Mouse (Mus musculus) embryonic facial prominence, embryonic 14.5 days (tissue): ENCODE results near the gene Shmt1. TPM values are rescaled to one million over a fixed set of nuclear protein-coding genes. Genes with fewer than 3 reads are reported as not detected.
A peak's percentile ranks its signal among the peaks of the same experiment; 100 is the strongest.

Experiments
- ATAC-seq: fragments of 200-750 bp; cut with Nextera tagmentation; 2 replicates; pipeline ENCODE4 v1.8.0; 2017; ENCODE audit warnings: low read depth, moderate number of reproducible peaks, moderate TSS enrichment
- DNase-seq: peaks from one replicate; pipeline ENCODE4 v3.0.0-alpha.2; 2015; ENCODE audit warnings: low spot score
- H3K27ac ChIP-seq: fragments of 300-500 bp; sonication (generic); replicated peaks from 2 replicates; pipeline ENCODE4 v1.5.1; 2014; ENCODE audit warnings: low read depth, mild to moderate bottlenecking, low read length, moderate library complexity
- H3K27me3 ChIP-seq: fragments of 300-500 bp; sonication (generic); replicated peaks from 2 replicates; pipeline ENCODE4 v1.6.1; 2014; ENCODE audit warnings: low read length; ENCODE audit not compliant: control insufficient read depth, insufficient read depth
- H3K36me3 ChIP-seq: fragments of 300-500 bp; sonication (generic); 2 replicates; pipeline ENCODE4 v1.6.1; 2014; ENCODE audit warnings: low read length, mixed read lengths; ENCODE audit not compliant: control insufficient read depth, insufficient read depth
- H3K4me1 ChIP-seq: fragments of 300-500 bp; sonication (generic); 2 replicates; pipeline ENCODE4 v1.6.1; 2014; ENCODE audit warnings: antibody characterized with exemption, low read length; ENCODE audit not compliant: control insufficient read depth, insufficient read depth
- H3K4me2 ChIP-seq: fragments of 300-500 bp; sonication (generic); 2 replicates; pipeline ENCODE4 v1.6.1; 2014; ENCODE audit warnings: low read depth, mild to moderate bottlenecking, low read length, moderate library complexity, mixed read lengths
- H3K4me3 ChIP-seq: fragments of 300-500 bp; sonication (generic); 2 replicates; pipeline ENCODE4 v1.5.1; 2014; ENCODE audit warnings: low read depth, mild to moderate bottlenecking, low read length
- H3K9ac ChIP-seq: fragments of 300-500 bp; sonication (generic); 2 replicates; pipeline ENCODE4 v1.6.1; 2014; ENCODE audit warnings: low read depth, mild to moderate bottlenecking, low read length, moderate library complexity, mixed read lengths
- H3K9me3 ChIP-seq: fragments of 300-500 bp; sonication (generic); 2 replicates; pipeline ENCODE4 v1.6.1; 2016; ENCODE audit warnings: low read length; ENCODE audit not compliant: control insufficient read depth
- WGBS: fragments of 180-500 bp; shearing (Covaris S2); extraction: QIAGEN DNeasy Blood & Tissue Kit; methylation state at CpG from one replicate; pipeline ENCODE4 v1.1.7; 2014; 5-methylcytosine and 5-hydroxymethylcytosine counted together
- polyA plus RNA-seq: library from polyadenylated mRNA; unstranded; fragments of >200 nt; fragmentation: Nextera tagmentation; extraction: Ambion mirVana; gene quantifications from 2 replicates; pipeline ENCODE4 v1.2.1, GENCODE M21; 2014

The Shmt1 gene
- polyA plus RNA-seq, 1 experiment from 2014 or later = 30.2 TPM

GRCm38 (mm10) chr11:60828903-60829302, 17.4 kb upstream of the Shmt1 start:
- Histone ChIP-seq H3K36me3 (no peaks in the 10 kb centered on the region), H3K4me2 (no peak overlapping the region), H3K27ac (no peak overlapping the region), H3K4me3 (no peak overlapping the region), H3K4me1 (peaks cover 5% of the 10 kb centered on the region; the same call in 1 of the 2 replicates), H3K27me3 (no peaks in the 10 kb centered on the region), H3K9me3 (no peaks in the 10 kb centered on the region), H3K9ac (no peak overlapping the region)
- ATAC-seq = no peak
- 31% methylated on average over 2 of the region's 2 CpGs for WGBS
- DNase-seq = no peak

GRCm38 (mm10) chr11:60827241-60827945, 15.9 kb upstream of the Shmt1 start:
- H3K27me3 ChIP-seq = no peaks in the 10 kb centered on the region

GRCm38 (mm10) chr11:60826700-60827099, 15.2 kb upstream of the Shmt1 start:
- H3K9me3 ChIP-seq = no peaks in the 10 kb centered on the region
- DNase-seq = no peak
- no peak overlapping the region for H3K4me3 ChIP-seq
- WGBS = 58% methylated on average over 1 of the region's 1 CpGs
- ATAC-seq = no peak
- H3K4me1 ChIP-seq = peaks cover 5% of the 10 kb centered on the region; the same call in 1 of the 2 replicates
- no peak overlapping the region for H3K9ac ChIP-seq
- no peak overlapping the region for H3K4me2 ChIP-seq
- no peak overlapping the region for H3K27ac ChIP-seq
- H3K27me3 ChIP-seq = no peaks in the 10 kb centered on the region
- no peaks in the 10 kb centered on the region for H3K36me3 ChIP-seq

More at GRCm38 (mm10) chr11:60827241-60827945, 15.9 kb upstream of the Shmt1 start:
- WGBS = 70% methylated on average over 4 of the region's 4 CpGs
- DNase-seq (no peak), ATAC-seq (no peak)
- Histone ChIP-seq H3K4me3 (no peak overlapping the region), H3K9ac (no peak overlapping the region), H3K4me2 (no peak overlapping the region), H3K9me3 (no peaks in the 10 kb centered on the region), H3K36me3 (no peaks in the 10 kb centered on the region), H3K27ac (no peak overlapping the region), H3K4me1 (peaks cover 5% of the 10 kb centered on the region; the same call in 1 of the 2 replicates)

GRCm38 (mm10) chr11:60825191-60825590, 13.7 kb upstream of the Shmt1 start:
- Histone ChIP-seq H3K27me3 (no peaks in the 10 kb centered on the region), H3K4me1 (no peaks in the 10 kb centered on the region), H3K9me3 (no peaks in the 10 kb centered on the region), H3K4me3 (no peak overlapping the region), H3K9ac (no peak overlapping the region), H3K27ac (no peak overlapping the region), H3K4me2 (no peak overlapping the region), H3K36me3 (no peaks in the 10 kb centered on the region)
- ATAC-seq (no peak), DNase-seq (no peak)
- 78% methylated on average over 3 of the region's 3 CpGs for WGBS

- Histone ChIP-seq H3K4me3 (no peak overlapping the region), H3K4me1 (no peaks in the 10 kb centered on the region), H3K9ac (no peak overlapping the region), H3K4me2 (no peak overlapping the region), H3K27me3 (no peaks in the 10 kb centered on the region), H3K36me3 (no peaks in the 10 kb centered on the region), H3K9me3 (no peaks in the 10 kb centered on the region), H3K27ac (no peak overlapping the region)
- ATAC-seq = no peak
- WGBS = 63% methylated on average over 2 of the region's 2 CpGs
- DNase-seq = no peak
Observed at GRCm38 (mm10) chr11:60823771-60824170, 12.3 kb upstream of the Shmt1 start.

GRCm38 (mm10) chr11:60816398-60816797, 4.9 kb upstream of the Shmt1 start:
- no peaks in the 10 kb centered on the region for H3K9me3 ChIP-seq
- no peak overlapping the region for H3K9ac ChIP-seq
- no peaks in the 10 kb centered on the region for H3K27me3 ChIP-seq
- 61% methylated on average over 5 of the region's 5 CpGs for WGBS
- DNase-seq = no peak
- no peaks in the 10 kb centered on the region for H3K4me1 ChIP-seq
- ATAC-seq = no peak
- H3K4me3 ChIP-seq = no peak overlapping the region
- H3K4me2 ChIP-seq = no peak overlapping the region
- no peaks in the 10 kb centered on the region for H3K36me3 ChIP-seq
- H3K27ac ChIP-seq = no peak overlapping the region

GRCm38 (mm10) chr11:60811054-60811460, 461 bp downstream of the Shmt1 start:
- H3K4me1 ChIP-seq = peaks cover 19% of the 10 kb centered on the region
- H3K36me3 ChIP-seq = no peaks in the 10 kb centered on the region
- H3K4me2 ChIP-seq = peak overlapping the region; percentile 86
- peak overlapping the region; percentile 54 for H3K4me3 ChIP-seq
- peak overlapping the region; percentile 46 for H3K9ac ChIP-seq
- DNase-seq = peak; percentile 98
- H3K27me3 ChIP-seq = no peaks in the 10 kb centered on the region
- no peak overlapping the region for H3K27ac ChIP-seq
- 0% methylated on average over 29 of the region's 29 CpGs for WGBS
- ATAC-seq = peak; percentile 100
- no peaks in the 10 kb centered on the region for H3K9me3 ChIP-seq

GRCm38 (mm10) chr11:60810046-60810965, 1.2 kb downstream of the Shmt1 start:
- Histone ChIP-seq H3K27me3 (no peaks in the 10 kb centered on the region), H3K4me2 (peak overlapping the region; percentile 86), H3K36me3 (no peaks in the 10 kb centered on the region), H3K4me3 (peak overlapping the region; percentile 54), H3K27ac (no peak overlapping the region), H3K9ac (peak overlapping the region; percentile 32), H3K9me3 (no peaks in the 10 kb centered on the region), H3K4me1 (peaks cover 19% of the 10 kb centered on the region)
- DNase-seq (no peak), ATAC-seq (no peak)
- WGBS = 7% methylated on average over 14 of the region's 14 CpGs
